Mouse (Mus musculus): ENCODE data around the gene Polr3g.

DNA sequence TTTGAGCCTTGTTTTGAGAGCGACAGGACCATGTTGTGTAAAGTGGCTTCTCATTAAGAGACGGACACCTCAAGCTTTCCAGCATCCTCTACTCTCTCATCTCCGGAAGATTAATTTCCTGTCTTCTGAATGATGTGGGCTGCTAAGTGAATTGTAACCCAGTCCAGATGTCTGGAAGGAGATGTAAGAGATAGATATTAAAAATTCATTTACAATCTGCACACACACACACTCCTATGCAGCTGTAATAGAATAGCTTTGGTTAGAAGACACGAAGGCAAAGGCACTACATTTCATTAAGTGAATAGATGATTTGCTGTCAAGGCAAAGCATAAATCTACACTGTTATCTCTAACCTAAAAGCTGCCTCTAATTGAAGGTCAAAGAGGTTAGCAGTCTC, 18.3 kb upstream of the Polr3g start:
- TF ChIP-seq CTCF (IDR thresholded peaks at IDR 0.05; ENCODE audit: low read depth, low read length) (no peak), POLR2A (IDR thresholded peaks at IDR 0.05; ENCODE audit: extremely low read depth, insufficient read depth, low read length) (no peak)

Measured in liver, adult 2 months (tissue).